Mouse (Mus musculus): ENCODE measurements around the gene Tomm40. TPM values are rescaled to one million over a fixed set of nuclear protein-coding genes. Genes with fewer than 3 reads are reported as not detected.
A peak's percentile ranks its signal among the peaks of the same experiment; 100 is the strongest.

The Tomm40 gene
- polyA plus RNA-seq, 1 experiment from 2014 or later, result 81.5 TPM

- ATAC-seq (peak; percentile 66), DNase-seq (peak; percentile 89)
- no peak overlapping the region for H3K4me3 ChIP-seq (ENCODE audit: low read depth, low read length)
- H3K27ac ChIP-seq (ENCODE audit: low read depth), result peak overlapping the region; percentile 98
- no peaks in the 10 kb centered on the region for H3K9me3 ChIP-seq (ENCODE audit: low read length)
- peak overlapping the region; percentile 46 for H3K4me2 ChIP-seq (ENCODE audit: low read depth, low read length)
- H3K4me1 ChIP-seq (ENCODE audit: insufficient read depth), result peaks cover 45% of the 10 kb centered on the region
- WGBS (ENCODE audit: insufficient replicate concordance), result 11% methylated on average over 10 of the region's 10 CpGs
- no peaks in the 10 kb centered on the region for H3K27me3 ChIP-seq (ENCODE audit: insufficient read depth, low read length)
- TF ChIP-seq EP300 (IDR thresholded peaks at IDR 0.05; ENCODE audit: low read depth), result peak; percentile 51; the same call in 1 of the 2 replicates
- no peak for TF ChIP-seq CTCF (IDR thresholded peaks at IDR 0.05; ENCODE audit: low read depth)
- peaks cover 11% of the 10 kb centered on the region for H3K36me3 ChIP-seq (replicated peaks; ENCODE audit: insufficient read depth, low read length)
- H3K9ac ChIP-seq (replicated peaks), result peak overlapping the region; percentile 23
Measured at GRCm38 (mm10) chr7:19693421-19693820, 21.8 kb downstream of the Tomm40 start.

DNA sequence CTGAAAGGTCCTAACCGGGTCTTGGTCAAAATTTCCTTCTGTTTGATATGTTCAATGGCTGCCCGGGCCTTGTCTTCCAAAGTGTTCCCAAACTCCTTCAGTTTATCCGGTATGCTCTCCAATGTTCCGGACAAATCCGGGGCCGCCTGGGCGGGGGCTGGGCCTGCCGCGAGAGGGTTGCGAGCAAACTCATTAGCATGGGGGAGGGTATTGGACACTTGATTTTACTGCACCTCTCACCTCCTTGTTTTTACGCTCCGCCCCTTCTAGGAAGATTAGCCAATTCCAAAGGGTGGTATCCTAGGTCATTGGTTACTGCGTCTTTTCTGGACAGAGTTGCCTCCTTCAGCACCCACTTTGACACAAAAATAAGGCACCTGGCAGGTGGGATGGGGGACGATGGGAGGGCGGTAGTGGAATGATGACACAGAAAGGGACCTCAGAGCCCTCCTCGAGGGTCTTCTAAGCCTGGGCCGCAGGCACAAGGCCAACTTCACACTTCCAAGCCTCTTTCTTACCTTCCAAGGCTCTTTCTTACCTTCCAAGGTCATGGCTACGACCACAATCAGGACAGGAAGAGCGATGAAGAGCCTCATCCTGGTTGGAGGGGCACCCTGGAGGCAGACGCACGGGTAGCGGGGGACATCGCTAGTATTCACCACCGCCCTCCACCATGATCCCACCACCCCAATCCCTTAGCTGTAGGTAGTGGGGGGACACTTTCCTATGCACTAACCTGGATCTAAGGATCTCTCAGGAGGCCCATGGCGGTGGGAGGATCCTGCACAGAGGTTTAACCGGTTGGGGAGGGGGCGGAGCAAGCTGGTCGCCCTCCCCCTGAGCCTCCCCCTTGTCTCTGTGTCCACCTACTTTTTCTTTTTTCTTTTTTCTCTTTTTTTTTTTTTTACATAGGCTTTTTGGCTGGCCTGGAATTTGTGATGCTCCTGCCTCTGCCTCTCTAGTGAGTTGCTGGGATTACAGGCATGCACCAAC is 23.1 kb downstream of the Tomm40 start, which contains the start of gene Apoc1:
Gene Apoc1 (minus strand): TSS at position 788 of the 993 bp plus-strand sequence.
- Histone ChIP-seq H3K9ac (replicated peaks) (peak within 1 kb of the TSS; percentile 76), H3K27me3 (ENCODE audit: insufficient read depth, low read length) (no peaks in the 10 kb centered on the region), H3K36me3 (replicated peaks; ENCODE audit: insufficient read depth, low read length) (peaks cover 7% of the 10 kb centered on the region; the same call in 1 of the 2 replicates), H3K4me3 (ENCODE audit: low read depth, low read length) (peak within 1 kb of the TSS; percentile 39), H3K27ac (ENCODE audit: low read depth) (peak within 1 kb of the TSS; percentile 98), H3K4me1 (ENCODE audit: insufficient read depth) (peaks cover 45% of the 10 kb centered on the region), H3K4me2 (ENCODE audit: low read depth, low read length) (peak within 1 kb of the TSS; percentile 66), H3K9me3 (ENCODE audit: low read length) (no peaks in the 10 kb centered on the region)
- DNase-seq (peak; percentile 76), ATAC-seq (peak; percentile 39)
- WGBS (ENCODE audit: insufficient replicate concordance), result 53% methylated on average over 28 of the region's 28 CpGs
- TF ChIP-seq CTCF (IDR thresholded peaks at IDR 0.05; ENCODE audit: low read depth), result no peak
- TF ChIP-seq EP300 (IDR thresholded peaks at IDR 0.05; ENCODE audit: low read depth), result peak; percentile 51

- Histone ChIP-seq H3K27ac (ENCODE audit: low read depth) (peak overlapping the region; percentile 98), H3K9ac (replicated peaks) (peak overlapping the region; percentile 59), H3K36me3 (replicated peaks; ENCODE audit: insufficient read depth, low read length) (peaks cover 1% of the 10 kb centered on the region; the same call in 1 of the 2 replicates), H3K4me2 (ENCODE audit: low read depth, low read length) (peak overlapping the region; percentile 66), H3K9me3 (ENCODE audit: low read length) (no peaks in the 10 kb centered on the region), H3K4me1 (ENCODE audit: insufficient read depth) (peaks cover 42% of the 10 kb centered on the region), H3K4me3 (ENCODE audit: low read depth, low read length) (peak overlapping the region; percentile 39), H3K27me3 (ENCODE audit: insufficient read depth, low read length) (no peaks in the 10 kb centered on the region)
- ATAC-seq (no peak), DNase-seq (no peak)
- TF ChIP-seq EP300 (IDR thresholded peaks at IDR 0.05; ENCODE audit: low read depth), result no peak
- TF ChIP-seq CTCF (IDR thresholded peaks at IDR 0.05; ENCODE audit: low read depth), result no peak
- WGBS (ENCODE audit: insufficient replicate concordance), result 66% methylated on average over 6 of the region's 6 CpGs
Measured at GRCm38 (mm10) chr7:19691434-19691833, 23.8 kb downstream of the Tomm40 start.

DNA sequence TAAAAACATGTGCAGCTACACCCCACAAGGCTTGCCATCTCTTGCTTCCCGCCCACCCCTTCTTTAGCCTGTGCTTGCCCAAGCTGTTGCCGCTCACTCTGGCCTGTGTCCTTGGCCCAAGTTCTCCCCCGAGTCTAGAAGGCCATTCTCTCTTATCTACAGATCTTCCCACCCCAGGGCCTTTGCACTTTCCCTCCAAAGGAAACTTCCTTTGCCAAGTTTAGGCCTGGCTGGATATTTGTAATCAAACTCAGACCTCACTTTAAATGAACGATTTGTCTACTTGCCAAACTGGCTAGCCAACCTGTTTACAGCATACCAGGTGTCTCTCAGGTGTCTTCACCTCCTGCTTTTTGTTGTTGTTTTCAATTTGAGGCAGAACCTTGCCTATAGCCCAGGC is 24.4 kb downstream of the Tomm40 start:
- no peaks in the 10 kb centered on the region for H3K27me3 ChIP-seq (ENCODE audit: insufficient read depth, low read length)
- H3K9me3 ChIP-seq (ENCODE audit: low read length), result no peaks in the 10 kb centered on the region
- H3K4me2 ChIP-seq (ENCODE audit: low read depth, low read length), result peak overlapping the region; percentile 66
- peak overlapping the region; percentile 98 for H3K27ac ChIP-seq (ENCODE audit: low read depth)
- TF ChIP-seq CTCF (IDR thresholded peaks at IDR 0.05; ENCODE audit: low read depth) (no peak), EP300 (IDR thresholded peaks at IDR 0.05; ENCODE audit: low read depth) (no peak)
- peak overlapping the region; percentile 59 for H3K9ac ChIP-seq (replicated peaks)
- H3K4me3 ChIP-seq (ENCODE audit: low read depth, low read length), result no peak overlapping the region
- 69% methylated on average over 4 of the region's 4 CpGs for WGBS (ENCODE audit: insufficient replicate concordance)
- DNase-seq (no peak), ATAC-seq (no peak)
- no peaks in the 10 kb centered on the region; the same call in 1 of the 2 replicates for H3K36me3 ChIP-seq (replicated peaks; ENCODE audit: insufficient read depth, low read length)
- H3K4me1 ChIP-seq (ENCODE audit: insufficient read depth), result peaks cover 42% of the 10 kb centered on the region

- Histone ChIP-seq H3K27ac (ENCODE audit: low read depth) (peak overlapping the region; percentile 66), H3K27me3 (ENCODE audit: insufficient read depth, low read length) (no peaks in the 10 kb centered on the region), H3K4me2 (ENCODE audit: low read depth, low read length) (no peak overlapping the region), H3K4me1 (ENCODE audit: insufficient read depth) (peaks cover 34% of the 10 kb centered on the region), H3K9me3 (ENCODE audit: low read length) (no peaks in the 10 kb centered on the region), H3K9ac (replicated peaks) (no peak overlapping the region), H3K36me3 (replicated peaks; ENCODE audit: insufficient read depth, low read length) (no peaks in the 10 kb centered on the region; the same call in 1 of the 2 replicates), H3K4me3 (ENCODE audit: low read depth, low read length) (no peak overlapping the region)
- no peak for TF ChIP-seq EP300 (IDR thresholded peaks at IDR 0.05; ENCODE audit: low read depth)
- TF ChIP-seq CTCF (IDR thresholded peaks at IDR 0.05; ENCODE audit: low read depth), result no peak
- ATAC-seq (no peak), DNase-seq (no peak)
- WGBS (ENCODE audit: insufficient replicate concordance), result 85% methylated on average over 2 of the region's 2 CpGs
Measured at GRCm38 (mm10) chr7:19688611-19689010, 26.6 kb downstream of the Tomm40 start.

DNA sequence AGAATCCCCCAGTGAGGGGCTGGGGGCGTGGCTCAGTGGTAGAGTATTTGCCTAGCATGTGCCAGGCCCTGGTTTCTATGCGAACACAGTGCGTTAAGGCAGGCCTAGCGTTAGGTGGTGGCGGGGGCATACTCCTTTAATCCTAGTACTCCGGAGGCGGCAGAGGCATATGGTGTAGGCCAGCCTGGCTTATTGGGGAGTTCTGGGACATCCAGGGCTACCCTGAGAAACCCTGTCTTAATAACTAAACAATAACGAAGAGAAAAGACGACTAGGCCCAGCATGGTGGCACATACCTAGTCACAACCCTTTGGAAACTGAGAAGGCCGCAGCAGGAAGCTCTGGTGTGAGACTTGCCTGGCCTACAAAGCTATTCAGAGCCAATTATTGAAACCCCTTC is 27.1 kb downstream of the Tomm40 start:
- Histone ChIP-seq H3K9me3 (ENCODE audit: low read length) (no peaks in the 10 kb centered on the region), H3K4me2 (ENCODE audit: low read depth, low read length) (no peak overlapping the region), H3K36me3 (replicated peaks; ENCODE audit: insufficient read depth, low read length) (no peaks in the 10 kb centered on the region; the same call in 1 of the 2 replicates), H3K27ac (ENCODE audit: low read depth) (peak overlapping the region; percentile 98), H3K4me3 (ENCODE audit: low read depth, low read length) (no peak overlapping the region), H3K9ac (replicated peaks) (no peak overlapping the region), H3K4me1 (ENCODE audit: insufficient read depth) (peaks cover 32% of the 10 kb centered on the region), H3K27me3 (ENCODE audit: insufficient read depth, low read length) (no peaks in the 10 kb centered on the region)
- TF ChIP-seq CTCF (IDR thresholded peaks at IDR 0.05; ENCODE audit: low read depth), result no peak
- WGBS (ENCODE audit: insufficient replicate concordance), result 93% methylated on average over 10 of the region's 10 CpGs
- no peak for ATAC-seq
- DNase-seq, result no peak

Measured in liver, postnatal 0 days (tissue).